Mouse (Mus musculus) brain, embryonic 14.5 days (tissue): ENCODE data around the gene Atxn1.

ENCODE experiments used
- CTCF ChIP-seq: fragments of 200-500 bp; IDR thresholded peaks from 2 replicates; pipeline ENCODE4 v1.5.1; 2012; ENCODE audit warnings: inconsistent platforms, mild to moderate bottlenecking, moderate library complexity, borderline replicate concordance; ENCODE audit not compliant: insufficient read depth, insufficient read length; ENCODE audit errors: extremely low read depth
- POLR2A ChIP-seq: fragments of 200-500 bp; IDR thresholded peaks from 2 replicates; pipeline ENCODE4 v1.6.1; 2012; ENCODE audit warnings: mild to moderate bottlenecking, inconsistent platforms, borderline replicate concordance; ENCODE audit not compliant: poor library complexity, insufficient read depth, insufficient read length, severe bottlenecking; ENCODE audit errors: extremely low read depth

- no peak for TF ChIP-seq CTCF
- no peak for TF ChIP-seq POLR2A
Measured at GRCm38 (mm10) chr13:45620281-45620680, 344.5 kb downstream of the Atxn1 start.
